Mouse (Mus musculus) megakaryocyte progenitor cell, adult 5-6 weeks (primary cell): ENCODE data around the gene Spata32. TPM values are rescaled to one million over a fixed set of nuclear protein-coding genes. Genes with fewer than 3 reads are reported as not detected.

Source experiments
- ATAC-seq: replicated peaks from 2 replicates; pipeline ENCODE4 v1.8.0; 2016; ENCODE audit warnings: mild to moderate bottlenecking, moderate TSS enrichment, inconsistent platforms; ENCODE audit not compliant: poor library complexity
- total RNA-seq, 2 experiments: library from RNA; stranded (forward) in 1 of 2; stranded (reverse) in 1 of 2; fragments of 157-497, 149-512 nt in 1 of 2; fragments of 200-1000 nt in 1 of 2; gene quantifications; 2 replicates each; pipeline versions ENCODE4 v1.2.3 to v1.2.4; 2015 to 2017

Spata32 gene
- total RNA-seq, 2 experiments from 2014 or later: not detected

DNA sequence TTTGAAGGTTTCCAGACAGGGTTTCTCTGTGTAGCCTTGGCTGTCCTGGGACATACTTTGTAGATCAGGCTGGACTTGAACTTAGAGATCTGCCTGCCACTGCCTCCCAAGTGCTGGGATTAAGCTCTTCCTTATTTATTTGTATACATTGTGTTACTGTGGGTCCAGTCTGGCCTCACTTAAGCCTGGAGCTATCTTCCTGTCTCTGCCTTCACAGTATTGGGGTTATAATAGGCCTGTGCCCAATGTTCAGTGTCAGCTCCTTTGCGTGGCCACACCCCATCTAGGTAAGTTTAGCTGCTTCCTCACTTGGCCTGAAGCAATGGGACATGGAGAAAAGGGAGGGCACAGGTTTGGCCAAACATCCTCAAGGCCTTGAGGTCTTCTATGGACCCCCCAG is 41.7 kb downstream of the Spata32 start:
- ATAC-seq: no peak

DNA sequence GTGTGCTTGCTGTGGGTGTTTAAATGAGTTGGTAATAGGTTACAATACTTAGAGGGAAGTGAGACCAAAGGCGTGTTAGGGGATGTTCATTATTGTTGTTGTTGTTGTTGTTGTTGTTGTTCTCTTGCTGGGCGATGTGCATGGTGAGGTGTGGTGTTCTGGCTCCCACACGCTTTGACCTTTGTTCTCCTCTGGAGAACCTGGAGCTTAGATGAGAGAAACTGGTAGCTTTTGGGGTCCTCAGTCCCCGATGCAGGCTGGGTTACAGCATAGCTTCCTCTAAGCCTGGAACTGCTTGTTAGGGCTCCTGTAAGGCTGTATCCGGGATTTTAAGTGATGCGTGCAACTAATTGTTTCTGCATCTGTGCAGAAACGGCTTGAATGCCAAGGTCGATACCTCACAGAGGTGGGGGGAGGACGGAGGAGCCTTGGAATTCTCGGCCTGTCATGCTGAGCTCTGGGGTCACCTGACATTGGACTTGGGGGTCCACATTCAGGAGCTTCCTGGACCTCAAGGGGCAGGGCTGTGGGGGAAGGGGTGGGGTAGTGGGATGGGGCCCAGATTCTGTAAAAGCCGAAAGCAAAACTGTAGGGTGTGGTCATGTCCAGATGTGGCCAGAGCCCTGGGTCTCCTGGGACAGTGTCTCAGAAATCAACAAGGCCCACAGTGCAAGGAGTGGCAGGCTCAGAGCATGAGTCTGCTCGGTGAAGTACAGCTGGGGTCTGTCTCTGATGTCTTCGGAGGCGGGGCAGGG is 42.4 kb downstream of the Spata32 start:
- no peak for ATAC-seq

DNA sequence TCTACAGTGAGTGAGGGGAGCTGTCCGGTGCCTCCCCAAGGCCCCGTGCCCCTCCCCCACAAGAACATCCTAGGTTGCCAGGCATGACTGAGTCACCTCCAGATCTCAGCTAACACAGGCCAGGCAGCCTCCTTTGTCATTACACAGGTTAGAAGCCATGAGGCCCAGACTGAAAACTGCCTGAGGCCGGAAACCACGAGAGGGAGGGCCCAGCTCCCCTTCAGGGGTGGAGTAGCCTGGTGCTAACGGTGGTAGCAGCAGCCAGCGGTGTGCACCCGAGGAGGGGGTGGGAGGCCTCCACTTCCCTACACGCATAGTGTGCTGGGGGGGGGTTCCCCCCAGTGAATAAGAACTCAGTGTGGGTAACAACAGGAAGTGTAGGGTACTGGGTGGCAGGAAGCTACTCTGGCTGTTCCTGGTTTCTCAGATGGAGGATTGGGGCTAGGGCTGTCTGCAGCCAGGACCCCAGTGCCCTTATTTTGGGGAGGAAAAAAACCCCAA is 43.3 kb downstream of the Spata32 start:
- peak; percentile 71 for ATAC-seq

DNA sequence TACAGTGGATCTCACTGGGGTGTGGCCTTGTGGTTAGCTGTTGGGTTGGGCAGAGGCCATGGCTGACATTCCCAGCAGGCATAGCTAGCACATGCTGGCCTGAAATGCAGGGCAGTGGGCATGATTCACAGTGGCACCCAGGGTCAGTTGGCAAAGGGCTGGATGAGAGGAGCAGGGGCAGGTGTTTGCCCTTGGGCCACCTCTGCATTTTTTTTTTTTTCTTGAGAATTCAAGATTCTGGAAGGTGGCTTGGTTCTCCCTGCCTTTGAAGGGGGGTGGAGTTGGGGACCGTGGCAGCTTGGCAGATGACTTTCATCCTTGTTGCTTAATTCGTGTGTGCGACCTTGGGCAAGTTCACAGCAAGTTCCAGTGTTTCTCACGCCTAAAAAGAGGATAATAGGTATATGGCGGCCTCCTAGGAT is 43.8 kb downstream of the Spata32 start:
- ATAC-seq: no peak

DNA sequence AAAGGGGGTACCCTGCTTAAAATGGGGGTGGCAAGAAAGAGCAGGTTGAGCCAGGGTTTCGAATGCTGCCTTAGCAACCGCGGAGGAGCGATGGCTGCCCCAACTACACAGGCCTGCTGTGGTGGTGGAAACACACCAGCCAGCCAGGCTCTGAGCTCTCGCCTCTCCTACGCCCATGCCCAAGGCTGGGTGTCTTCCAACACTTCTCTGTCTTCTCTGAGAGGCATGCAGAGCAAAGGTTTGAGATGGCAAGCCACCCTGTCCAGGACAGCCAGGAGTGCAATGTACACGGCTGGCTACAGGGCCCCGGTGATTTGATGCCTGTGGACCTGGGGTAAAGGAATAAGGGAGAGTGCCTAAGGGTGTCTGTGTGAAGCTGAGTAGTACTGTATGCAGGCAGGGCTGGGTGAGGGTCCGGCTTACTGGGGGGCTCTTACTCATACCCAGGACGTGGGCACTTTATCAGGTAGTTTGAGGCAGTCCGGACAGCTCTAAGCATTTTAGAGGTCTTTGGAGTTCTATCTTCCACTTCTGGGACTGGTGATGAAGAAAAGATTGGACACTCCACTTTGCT is 44.4 kb downstream of the Spata32 start:
- ATAC-seq: no peak

DNA sequence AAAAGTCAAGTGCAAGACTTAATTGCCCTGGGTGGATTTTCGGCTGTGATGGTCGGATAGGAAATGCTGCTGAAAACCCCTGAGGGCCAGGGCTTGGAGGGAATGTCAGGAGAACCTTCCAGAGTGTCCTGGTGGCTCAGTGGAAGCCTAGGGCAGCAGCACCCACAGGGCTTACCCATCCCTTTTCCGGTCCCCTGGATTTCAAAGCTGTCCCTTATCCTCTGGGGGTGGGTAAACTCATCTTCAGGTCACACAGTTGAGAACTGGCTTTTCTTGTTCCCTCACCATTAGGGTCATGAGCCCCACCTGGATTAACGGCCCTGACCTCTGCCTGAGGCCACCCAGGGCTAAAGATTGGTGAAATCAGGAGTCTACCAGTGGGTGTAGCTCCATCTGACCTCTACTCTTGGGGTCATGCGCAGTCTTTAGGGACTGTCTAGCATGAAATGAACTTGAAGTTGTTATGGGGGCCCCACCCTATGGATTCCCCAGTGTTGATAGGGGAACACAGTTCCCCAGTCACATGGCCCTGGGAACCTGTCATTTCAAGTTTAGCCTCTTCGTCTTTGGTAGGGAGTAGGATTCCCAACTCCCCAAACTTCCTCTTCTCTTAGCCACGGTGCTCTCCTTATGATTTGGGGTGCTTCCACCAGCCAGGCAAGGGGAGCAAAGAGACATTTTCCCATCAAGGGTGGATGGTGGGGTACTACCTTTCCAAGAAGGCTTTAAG is 45.0 kb downstream of the Spata32 start:
- ATAC-seq: no peak

DNA sequence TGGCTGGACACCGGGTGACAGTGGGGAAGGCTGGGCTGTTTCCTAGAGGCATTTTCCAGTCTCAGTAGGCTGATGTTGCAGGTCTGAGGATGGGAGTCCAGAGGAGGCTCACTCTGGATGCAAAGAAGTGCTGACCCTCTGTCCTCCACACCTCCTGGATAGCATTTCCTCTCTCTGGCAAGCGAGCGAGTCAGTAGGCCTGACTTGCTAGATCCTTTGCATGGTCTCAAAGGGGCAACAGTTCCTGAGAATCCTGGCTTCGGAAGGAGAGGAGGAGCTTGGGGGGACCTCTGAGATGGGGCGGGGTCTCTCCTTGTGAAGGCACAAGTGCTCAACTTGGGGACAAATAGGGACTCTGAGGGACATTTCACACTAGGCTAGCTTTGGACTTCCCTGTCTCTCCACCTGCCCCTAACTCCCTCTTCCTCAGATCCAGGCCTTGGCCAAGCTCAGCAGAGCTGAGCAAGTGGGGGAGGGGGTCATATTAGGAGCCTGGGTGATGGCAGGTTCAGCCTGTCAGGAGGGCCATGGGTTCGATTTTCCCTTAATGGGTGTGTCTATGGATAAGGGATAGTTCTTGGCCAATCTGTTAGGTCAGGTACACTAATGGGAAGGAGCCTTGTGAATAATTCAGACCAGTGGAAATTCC is 45.7 kb downstream of the Spata32 start:
- ATAC-seq: no peak

DNA sequence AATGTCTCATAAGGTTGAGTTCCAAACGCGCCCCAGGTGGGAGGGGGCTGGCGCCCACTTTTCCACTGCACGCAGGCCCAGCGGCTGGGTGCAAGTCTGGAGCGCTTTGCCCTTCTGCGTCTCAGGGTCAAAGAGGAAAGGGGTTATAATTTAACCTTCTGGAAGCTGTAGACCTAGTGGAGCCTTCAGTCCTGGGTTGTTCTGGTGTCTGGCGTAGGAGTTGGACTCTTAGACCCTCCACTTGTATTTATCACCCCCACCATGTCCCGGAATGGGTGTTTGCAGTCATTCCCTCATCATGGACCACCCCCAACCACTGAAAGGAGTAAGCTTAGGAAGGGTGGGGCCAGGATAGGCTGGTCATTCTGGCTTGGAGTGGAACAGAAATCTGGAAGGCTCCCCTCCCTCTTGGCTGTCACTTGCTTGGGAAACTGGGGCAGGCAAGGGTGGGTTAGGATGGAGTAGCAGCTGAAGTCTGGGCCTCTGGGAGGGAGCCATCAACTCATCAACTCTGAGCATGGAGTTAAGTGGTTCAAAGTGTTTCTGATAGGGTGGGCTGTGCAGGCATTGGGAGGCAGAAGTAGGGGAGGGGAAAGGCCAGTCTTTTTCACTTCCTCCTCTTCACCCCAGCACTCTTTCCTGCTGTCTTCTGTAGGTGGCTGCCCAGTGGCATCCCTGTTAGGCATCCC is 46.4 kb downstream of the Spata32 start:
- no peak for ATAC-seq

DNA sequence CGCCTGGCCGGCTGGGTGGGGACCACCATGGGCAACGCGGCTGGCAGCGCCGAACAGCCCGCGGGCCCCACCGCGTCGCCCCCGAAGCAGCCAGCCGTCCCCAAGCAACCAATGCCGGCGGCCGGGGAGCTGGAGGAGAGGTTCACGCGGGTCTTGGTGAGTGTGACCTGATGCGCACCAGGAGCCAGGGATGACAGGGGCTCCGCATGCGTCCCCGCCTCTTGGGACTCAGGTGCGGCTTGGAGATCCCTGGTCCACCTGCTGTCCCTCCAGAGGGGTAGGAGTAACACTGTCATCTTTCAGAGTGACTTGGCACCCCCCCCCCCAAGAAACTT is 47.0 kb downstream of the Spata32 start:
- no peak for ATAC-seq

DNA sequence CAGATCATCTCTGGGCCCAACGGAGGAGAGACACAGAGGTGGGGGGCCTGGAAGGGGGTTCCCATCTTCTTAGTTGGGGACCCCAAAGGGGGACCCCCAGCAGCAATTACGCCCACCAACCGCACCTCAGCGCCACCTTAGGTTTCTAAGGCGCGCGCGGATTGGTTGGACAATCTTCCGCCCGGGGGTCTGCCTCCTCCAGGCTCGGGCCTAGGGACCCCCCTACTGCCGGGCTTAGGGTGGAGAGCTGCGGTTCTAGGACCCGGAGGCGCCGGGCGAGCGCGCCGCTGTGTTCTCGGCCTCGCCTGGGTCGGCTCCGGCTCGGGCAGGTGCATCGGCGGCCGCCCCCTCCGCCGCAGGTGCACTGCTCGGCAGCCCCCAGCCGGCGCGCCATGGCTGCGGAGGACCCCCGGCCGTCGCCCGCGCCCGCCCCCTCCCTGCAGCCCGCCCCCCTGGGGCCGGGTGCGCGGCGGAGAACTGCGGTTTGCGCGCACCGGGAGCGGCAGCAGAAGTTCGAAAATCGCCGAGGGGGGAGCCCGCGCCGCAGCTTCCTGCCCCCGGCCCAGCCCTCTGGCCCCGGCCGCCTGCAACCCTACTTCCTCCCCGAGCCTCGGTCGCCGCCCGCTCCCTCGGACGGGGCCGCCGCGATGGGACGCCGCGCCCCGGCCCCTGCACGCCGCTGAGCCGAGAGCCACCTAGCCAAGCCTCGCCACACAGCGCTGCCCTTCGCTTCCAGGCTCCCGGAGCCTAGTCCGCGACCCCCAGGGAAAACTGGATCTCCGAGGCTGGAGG is 47.5 kb downstream of the Spata32 start, which contains the start of gene Fmnl1:
TSS of gene Fmnl1 (plus strand) at position 614 of the 792 bp plus-strand sequence.
- ATAC-seq: peak; percentile 24

DNA sequence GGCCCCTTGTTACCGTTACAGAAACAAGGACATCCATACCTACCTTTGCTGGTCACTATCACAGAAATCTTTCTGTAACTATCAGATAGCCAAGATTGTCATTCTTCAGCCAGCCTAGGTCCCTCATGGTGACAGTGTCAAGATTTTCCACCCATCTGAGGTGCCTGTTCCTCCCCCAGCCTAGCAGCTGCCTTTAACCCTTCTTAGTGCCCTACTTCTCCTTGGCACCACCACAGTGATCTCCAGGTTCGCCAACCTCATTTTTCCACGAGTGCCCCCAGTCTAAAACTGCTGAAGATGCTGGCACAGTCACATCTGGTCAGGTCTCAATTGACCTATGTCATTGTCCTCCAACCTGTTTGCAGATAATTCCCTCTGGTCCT is 48.1 kb downstream of the Spata32 start:
- ATAC-seq: no peak

DNA sequence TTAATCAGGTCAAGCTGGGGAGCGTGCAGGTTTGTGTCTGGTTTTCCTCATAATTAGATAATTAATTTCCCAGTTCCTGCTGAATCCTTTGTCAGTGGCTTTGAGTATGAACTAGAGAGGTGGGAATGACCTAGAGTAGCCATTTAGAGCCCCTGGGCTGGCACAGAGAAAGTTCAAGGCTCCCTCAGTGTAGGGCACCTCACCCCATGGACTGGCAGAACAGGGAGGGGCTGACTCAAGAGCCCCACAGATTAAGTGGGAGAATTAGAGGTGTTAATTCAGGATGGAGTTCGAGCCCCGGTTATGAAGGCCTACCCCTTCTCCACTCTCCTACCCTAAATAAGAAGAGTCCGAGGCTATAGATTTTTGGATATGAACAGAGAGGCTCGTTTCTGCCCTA is 48.6 kb downstream of the Spata32 start:
- no peak for ATAC-seq

DNA sequence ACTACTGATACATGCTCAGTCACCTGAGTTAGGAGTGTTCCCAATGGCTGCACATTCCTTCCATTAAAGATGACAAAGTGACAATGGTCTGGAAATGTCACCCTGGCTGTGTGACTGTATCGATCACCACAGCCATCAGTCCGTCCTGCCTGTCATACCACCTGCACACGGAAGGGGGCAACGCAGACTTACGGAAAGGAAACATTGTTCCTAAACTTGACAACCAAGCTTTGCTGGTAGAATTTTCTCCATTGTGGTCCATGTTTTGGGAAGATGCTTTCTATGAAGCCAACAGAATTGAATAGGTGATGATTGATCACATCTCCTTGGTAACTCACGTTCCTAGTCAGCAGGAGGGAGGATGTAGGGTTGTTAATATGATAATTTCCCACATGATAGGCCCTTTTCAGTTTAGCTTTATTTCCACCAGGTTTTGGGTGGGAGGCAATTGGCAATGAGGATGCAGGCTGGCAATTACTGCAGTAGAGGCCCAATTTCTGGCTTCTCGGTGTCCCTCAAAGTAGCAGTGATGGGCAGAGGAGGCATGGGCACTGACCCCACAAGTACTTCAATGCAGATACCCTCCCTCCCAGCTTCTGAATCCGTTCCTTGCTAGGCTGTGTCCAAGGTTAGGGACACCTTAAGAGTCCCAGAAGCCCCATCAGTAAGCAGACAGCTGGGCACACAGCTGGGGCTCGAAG is 49.4 kb downstream of the Spata32 start:
- peak; percentile 70 for ATAC-seq

DNA sequence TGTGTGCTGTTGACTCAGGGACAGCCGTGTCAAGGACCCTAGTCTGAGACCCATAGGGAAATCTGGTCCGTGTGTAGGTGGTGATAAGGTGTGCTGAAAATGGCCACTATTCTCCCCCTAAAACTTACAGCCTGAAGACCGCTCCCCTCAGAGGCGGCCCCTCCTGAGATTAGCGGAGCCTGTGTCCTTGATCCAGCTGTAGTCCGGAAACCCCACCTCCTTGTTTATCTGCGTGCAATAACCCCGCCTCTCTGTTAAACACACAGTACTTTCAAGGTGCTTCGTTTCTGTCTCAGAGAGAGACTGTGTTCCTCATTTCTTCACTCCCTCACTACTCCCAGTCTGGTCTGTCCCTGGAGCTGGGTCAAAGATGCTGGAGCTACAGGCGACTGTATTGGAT is 53.8 kb downstream of the Spata32 start:
- ATAC-seq: peak; percentile 56

DNA sequence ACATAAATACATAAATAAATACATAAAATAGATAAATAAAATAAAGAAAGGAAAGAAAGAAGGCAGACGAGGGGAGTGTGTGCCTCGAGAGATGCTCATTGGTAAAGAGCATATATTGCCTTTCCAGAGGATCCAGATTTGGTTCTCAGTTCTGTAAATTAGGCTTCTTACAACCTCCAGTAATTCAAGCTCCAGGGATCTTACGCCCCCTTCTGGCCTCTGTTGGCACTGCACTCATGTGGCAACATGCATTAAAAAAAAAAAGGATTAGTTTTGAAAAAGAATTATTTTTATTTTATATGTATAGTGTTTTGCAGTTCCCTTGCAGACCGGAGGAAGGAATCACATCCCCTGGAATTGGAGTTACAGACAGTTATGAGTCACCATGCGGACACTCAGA is 56.1 kb downstream of the Spata32 start:
- no peak for ATAC-seq

DNA sequence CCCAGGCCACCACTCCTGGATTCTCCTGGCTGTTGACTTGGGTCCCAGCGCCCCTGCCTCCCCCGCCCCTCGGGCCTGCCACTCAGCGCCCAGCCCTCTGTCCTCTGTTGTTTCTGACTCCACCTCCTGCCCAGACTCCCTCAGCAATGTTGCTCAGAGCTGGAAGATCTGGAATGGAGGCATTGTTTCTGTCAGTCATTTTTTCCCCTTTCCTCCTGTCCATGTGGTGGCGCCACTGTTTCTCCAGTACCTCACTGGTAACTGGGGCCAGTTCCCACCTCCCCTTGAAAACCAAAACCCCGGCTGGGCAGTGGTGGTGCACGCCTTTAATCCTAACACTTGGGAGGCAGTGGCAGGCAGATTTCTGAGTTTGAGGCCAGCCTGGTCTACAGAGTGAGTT is 56.8 kb downstream of the Spata32 start:
- 0 out of 2 replicates have a peak, but pooled peaks have one; percentile 22 for ATAC-seq

DNA sequence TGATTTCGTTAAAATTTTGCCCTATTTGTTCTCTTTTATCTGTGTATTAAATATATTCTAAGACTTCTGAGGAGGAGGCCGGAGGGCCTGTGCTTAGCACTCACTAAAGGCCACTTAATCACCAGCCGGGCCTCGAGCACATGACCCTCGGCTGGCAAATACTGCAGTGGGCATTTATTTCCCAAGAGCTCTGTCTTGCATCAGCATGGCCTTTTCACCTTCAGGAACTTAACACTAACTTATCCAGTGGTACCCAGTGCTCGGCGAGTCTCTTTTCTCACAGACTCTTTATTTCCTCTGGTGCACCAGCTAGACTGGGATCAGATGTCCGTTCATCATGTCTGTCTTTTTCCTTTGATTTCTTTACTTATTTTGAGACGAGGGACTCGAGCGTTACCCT is 57.5 kb downstream of the Spata32 start:
- no peak for ATAC-seq

DNA sequence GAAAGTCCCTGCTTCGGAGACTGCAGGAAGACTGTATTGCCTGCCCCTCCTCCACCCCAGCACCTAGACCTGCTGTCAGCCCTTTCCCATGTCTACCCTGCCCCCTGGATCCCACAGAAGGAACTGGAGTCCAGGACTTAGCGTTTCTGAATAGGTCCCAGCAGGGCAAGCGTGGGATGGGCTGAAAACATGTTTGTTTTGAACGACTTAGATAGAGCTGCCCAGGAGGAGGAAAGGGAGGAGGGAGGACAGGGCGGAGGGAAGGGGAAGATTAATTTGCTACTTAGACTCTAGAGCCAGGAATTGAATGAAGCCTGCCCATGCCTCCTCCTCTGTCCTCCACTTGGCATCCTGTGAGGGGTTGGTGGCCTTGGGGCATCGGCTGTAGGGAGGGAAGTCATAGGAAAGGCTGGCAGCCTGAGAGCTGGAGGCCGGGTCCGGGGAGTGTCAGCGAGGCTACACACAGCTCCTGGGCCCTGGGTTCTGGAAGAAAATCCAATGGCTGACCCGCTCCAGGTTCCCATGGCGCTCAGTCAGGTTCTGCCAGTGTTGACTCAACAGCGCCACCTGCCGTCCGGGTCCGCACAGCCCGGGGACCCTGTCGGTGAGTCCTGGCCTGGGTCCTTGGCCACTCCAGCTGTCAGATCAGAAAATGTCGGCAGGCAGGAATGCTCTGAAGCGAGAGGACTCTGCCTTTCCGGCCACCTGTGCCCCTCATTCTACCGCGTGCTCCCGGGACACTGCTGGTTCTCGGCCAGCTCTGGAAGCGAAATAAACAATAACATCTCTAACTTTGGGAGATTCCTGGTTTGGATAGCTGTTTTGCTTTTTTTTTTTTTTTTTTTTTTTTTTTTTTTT is 59.4 kb downstream of the Spata32 start:
- ATAC-seq: peak; percentile 96
